Mouse (Mus musculus): ENCODE data around the gene Tnrc6c. TPM values are rescaled to one million over a fixed set of nuclear protein-coding genes. Genes with fewer than 3 reads are reported as not detected.
A peak's percentile ranks its signal among the peaks of the same experiment; 100 is the strongest.

The Tnrc6c gene
- total RNA-seq (2014; rRNA removed) (6.3 and 8.3 TPM in 2 replicates), polyA plus RNA-seq (2012; rRNA removed) (4.1 and 5.7 TPM in 2 replicates)

GRCm38 (mm10) chr11:117653491-117654351, at the start of gene Tnrc6c:
Tnrc6c (plus strand) TSS chr11:117654289.
- H3K4me3 ChIP-seq (ENCODE audit: insufficient read depth, low read depth, low read length): peak within 1 kb of the TSS; percentile 86
- WGBS: 1% methylated on average over 60 of the region's 62 CpGs
- H3K27ac ChIP-seq (replicated peaks; ENCODE audit: insufficient read depth, low read depth, low read length): peak within 1 kb of the TSS; percentile 68
- H3K4me1 ChIP-seq (ENCODE audit: control insufficient read depth, insufficient read depth, low read length): peaks cover 16% of the 10 kb centered on the region
- no peaks in the 10 kb centered on the region for H3K36me3 ChIP-seq (ENCODE audit: control insufficient read depth, insufficient read depth, low read length)
- no peak for DNase-seq (ENCODE audit: extremely low read depth, low read depth, low spot score)
- H3K79me2 ChIP-seq (ENCODE audit: control insufficient read depth, insufficient read depth, low read length): peaks cover 14% of the 10 kb centered on the region; the same call in 1 of the 2 replicates
- H3K9ac ChIP-seq (ENCODE audit: low read depth, low read length): peak within 1 kb of the TSS; percentile 98
- TF ChIP-seq CTCF (IDR thresholded peaks at IDR 0.05; ENCODE audit: low read depth, low read length) (no peak), POLR2A (IDR thresholded peaks at IDR 0.05; ENCODE audit: extremely low read depth, insufficient read depth, low read length) (no peak)
- no peaks in the 10 kb centered on the region for H3K27me3 ChIP-seq (ENCODE audit: control insufficient read depth, insufficient read depth, low read length)

GRCm38 (mm10) chr11:117606137-117606536, 48.0 kb upstream of the Tnrc6c start:
- Histone ChIP-seq H3K36me3 (ENCODE audit: control insufficient read depth, insufficient read depth, low read length) (no peaks in the 10 kb centered on the region), H3K79me2 (ENCODE audit: control insufficient read depth, insufficient read depth, low read length) (no peaks in the 10 kb centered on the region), H3K27ac (replicated peaks; ENCODE audit: insufficient read depth, low read depth, low read length) (no peak overlapping the region), H3K9ac (ENCODE audit: low read depth, low read length) (no peak overlapping the region), H3K27me3 (ENCODE audit: control insufficient read depth, insufficient read depth, low read length) (no peaks in the 10 kb centered on the region), H3K4me1 (ENCODE audit: control insufficient read depth, insufficient read depth, low read length) (peaks cover 2% of the 10 kb centered on the region; the same call in 1 of the 2 replicates), H3K4me3 (ENCODE audit: insufficient read depth, low read depth, low read length) (no peak overlapping the region)
- 54% methylated on average over 9 of the region's 9 CpGs for WGBS
- no peak for DNase-seq (ENCODE audit: extremely low read depth, low read depth, low spot score)
- no peak for TF ChIP-seq CTCF (IDR thresholded peaks at IDR 0.05; ENCODE audit: low read depth, low read length)
- TF ChIP-seq POLR2A (IDR thresholded peaks at IDR 0.05; ENCODE audit: extremely low read depth, insufficient read depth, low read length): no peak

- DNase-seq (ENCODE audit: extremely low read depth, low read depth, low spot score): no peak
- Histone ChIP-seq H3K79me2 (ENCODE audit: control insufficient read depth, insufficient read depth, low read length) (no peaks in the 10 kb centered on the region), H3K4me3 (ENCODE audit: insufficient read depth, low read depth, low read length) (no peak overlapping the region), H3K27me3 (ENCODE audit: control insufficient read depth, insufficient read depth, low read length) (no peaks in the 10 kb centered on the region), H3K27ac (replicated peaks; ENCODE audit: insufficient read depth, low read depth, low read length) (no peak overlapping the region), H3K4me1 (ENCODE audit: control insufficient read depth, insufficient read depth, low read length) (peaks cover 4% of the 10 kb centered on the region; the same call in 1 of the 2 replicates), H3K36me3 (ENCODE audit: control insufficient read depth, insufficient read depth, low read length) (no peaks in the 10 kb centered on the region), H3K9ac (ENCODE audit: low read depth, low read length) (no peak overlapping the region)
- TF ChIP-seq CTCF (IDR thresholded peaks at IDR 0.05; ENCODE audit: low read depth, low read length) (no peak), POLR2A (IDR thresholded peaks at IDR 0.05; ENCODE audit: extremely low read depth, insufficient read depth, low read length) (no peak)
- 16% methylated on average over 13 of the region's 13 CpGs for WGBS
Measured at GRCm38 (mm10) chr11:117606605-117607203, 47.4 kb upstream of the Tnrc6c start.

- Histone ChIP-seq H3K9ac (ENCODE audit: low read depth, low read length) (no peak overlapping the region), H3K4me3 (ENCODE audit: insufficient read depth, low read depth, low read length) (no peak overlapping the region), H3K4me1 (ENCODE audit: control insufficient read depth, insufficient read depth, low read length) (peaks cover 4% of the 10 kb centered on the region; the same call in 1 of the 2 replicates), H3K27ac (replicated peaks; ENCODE audit: insufficient read depth, low read depth, low read length) (no peak overlapping the region), H3K36me3 (ENCODE audit: control insufficient read depth, insufficient read depth, low read length) (no peaks in the 10 kb centered on the region), H3K27me3 (ENCODE audit: control insufficient read depth, insufficient read depth, low read length) (peaks cover 8% of the 10 kb centered on the region), H3K79me2 (ENCODE audit: control insufficient read depth, insufficient read depth, low read length) (no peaks in the 10 kb centered on the region)
- TF ChIP-seq CTCF (IDR thresholded peaks at IDR 0.05; ENCODE audit: low read depth, low read length) (no peak), POLR2A (IDR thresholded peaks at IDR 0.05; ENCODE audit: extremely low read depth, insufficient read depth, low read length) (no peak)
- WGBS: 77% methylated on average over 9 of the region's 9 CpGs
- DNase-seq (ENCODE audit: extremely low read depth, low read depth, low spot score): no peak
Measured at GRCm38 (mm10) chr11:117608141-117608789, 45.8 kb upstream of the Tnrc6c start.

- 61% methylated on average over 7 of the region's 7 CpGs for WGBS
- H3K27me3 ChIP-seq (ENCODE audit: control insufficient read depth, insufficient read depth, low read length): peaks cover 8% of the 10 kb centered on the region
Measured at GRCm38 (mm10) chr11:117608976-117609375, 45.1 kb upstream of the Tnrc6c start.

More at GRCm38 (mm10) chr11:117608976-117609375, 45.1 kb upstream of the Tnrc6c start:
- H3K27ac ChIP-seq (replicated peaks; ENCODE audit: insufficient read depth, low read depth, low read length): no peak overlapping the region
- no peak for DNase-seq (ENCODE audit: extremely low read depth, low read depth, low spot score)
- no peak overlapping the region for H3K9ac ChIP-seq (ENCODE audit: low read depth, low read length)
- no peak overlapping the region for H3K4me3 ChIP-seq (ENCODE audit: insufficient read depth, low read depth, low read length)
- H3K79me2 ChIP-seq (ENCODE audit: control insufficient read depth, insufficient read depth, low read length): no peaks in the 10 kb centered on the region
- H3K36me3 ChIP-seq (ENCODE audit: control insufficient read depth, insufficient read depth, low read length): no peaks in the 10 kb centered on the region
- peaks cover 4% of the 10 kb centered on the region; the same call in 1 of the 2 replicates for H3K4me1 ChIP-seq (ENCODE audit: control insufficient read depth, insufficient read depth, low read length)
- TF ChIP-seq CTCF (IDR thresholded peaks at IDR 0.05; ENCODE audit: low read depth, low read length) (no peak), POLR2A (IDR thresholded peaks at IDR 0.05; ENCODE audit: extremely low read depth, insufficient read depth, low read length) (no peak)
